Mouse (Mus musculus) cortical plate, adult 2 months (tissue): ENCODE results near the gene Mllt1.

Source experiments
- CTCF ChIP-seq: fragments of 200-500 bp; IDR thresholded peaks from 2 replicates; pipeline ENCODE4 v1.5.1; 2011; ENCODE audit warnings: mild to moderate bottlenecking, control low read depth, low read length; ENCODE audit not compliant: insufficient read depth; ENCODE audit errors: extremely low read depth
- POLR2A ChIP-seq: fragments of 200-500 bp; IDR thresholded peaks from 2 replicates; pipeline ENCODE4 v1.6.1; 2011; ENCODE audit warnings: mild to moderate bottlenecking, low read length, control low read depth; ENCODE audit not compliant: insufficient read depth; ENCODE audit errors: extremely low read depth

DNA sequence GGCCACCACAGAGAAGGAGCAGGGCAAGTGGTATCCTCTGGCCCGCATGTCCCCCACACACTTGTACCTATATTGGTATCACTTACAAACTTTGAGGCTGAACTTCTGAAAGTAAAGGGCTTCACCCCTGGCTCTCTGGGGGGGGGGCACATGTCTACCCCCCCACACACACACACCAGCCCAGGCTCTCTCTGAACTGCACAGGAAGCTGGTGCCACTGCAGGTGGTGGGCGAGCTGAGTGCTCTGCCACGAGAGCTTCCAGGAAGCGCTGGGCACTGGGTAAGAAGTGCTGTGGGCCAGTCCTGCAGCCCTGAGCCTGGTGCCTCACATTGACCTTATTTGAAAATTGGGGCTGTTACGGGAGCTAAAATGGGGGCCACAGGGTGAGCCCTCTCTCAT, 91.5 kb downstream of the Mllt1 start:
- TF ChIP-seq POLR2A = no peak
- no peak for TF ChIP-seq CTCF
